Mouse (Mus musculus) myocyte (in vitro differentiated cells): ENCODE measurements at regions not wholly inside any gene's neighbourhood (a gene's known extent, or its start where the extent isn't known, plus 50 kb on each side); places are given as distances from the start of the nearest gene placed in this dataset.

Experiments
- H3K27me3 ChIP-seq: one replicate; pipeline ENCODE4 v1.6.1; 2011; ENCODE audit not compliant: control insufficient read depth, insufficient read depth, insufficient read length
- H3K36me3 ChIP-seq: one replicate; pipeline ENCODE4 v1.6.1; 2011; ENCODE audit not compliant: control insufficient read depth, insufficient read depth
- H3K4me2 ChIP-seq: one replicate; pipeline ENCODE4 v1.6.1; 2011; ENCODE audit warnings: low read depth, control low read depth
- H3K4me3 ChIP-seq: one replicate; pipeline ENCODE4 v1.5.1; 2011; ENCODE audit warnings: mild to moderate bottlenecking, control low read depth, moderate library complexity
- H3K79me2 ChIP-seq: one replicate; pipeline ENCODE4 v1.6.1; 2011; ENCODE audit not compliant: control insufficient read depth, insufficient read depth
- H3ac ChIP-seq: one replicate; pipeline ENCODE4 v1.6.1; 2011; ENCODE audit not compliant: control insufficient read depth, insufficient read length
- CEBPB ChIP-seq: IDR thresholded peaks from 2 replicates; pipeline ENCODE4 v1.6.1; 2011; ENCODE audit warnings: mild to moderate bottlenecking, moderate library complexity; ENCODE audit not compliant: poor library complexity, insufficient read depth, severe bottlenecking
- E2F4 ChIP-seq: IDR thresholded peaks from one replicate; pipeline ENCODE4 v1.6.1; 2011; ENCODE audit warnings: mild to moderate bottlenecking, control low read depth, moderate library complexity; ENCODE audit not compliant: insufficient read depth
- MAX ChIP-seq: IDR thresholded peaks from one replicate; pipeline ENCODE4 v1.6.1; 2011; ENCODE audit warnings: low read depth, mild to moderate bottlenecking, control low read depth
- MYOD1 ChIP-seq, 3 experiments: IDR thresholded peaks; one replicate each; pipeline ENCODE4 v1.6.1; 2011; ENCODE audit warnings: control low read depth in 2 of 3, low read depth in 2 of 3, mild to moderate bottlenecking in 2 of 3, moderate library complexity in 1 of 3; ENCODE audit not compliant: insufficient read length in 2 of 3, control insufficient read depth in 1 of 3
- MYOG ChIP-seq, 3 experiments: IDR thresholded peaks; one replicate each; pipeline ENCODE4 v1.6.1; 2011; ENCODE audit warnings: control low read depth in 2 of 3, low read depth in 2 of 3, mild to moderate bottlenecking in 2 of 3; ENCODE audit not compliant: insufficient read length in 2 of 3, control insufficient read depth in 1 of 3, insufficient read depth in 1 of 3
- POLR2A ChIP-seq: IDR thresholded peaks from one replicate; pipeline ENCODE4 v1.6.1; 2011; ENCODE audit warnings: low read depth, mild to moderate bottlenecking, control low read depth, moderate library complexity; ENCODE audit not compliant: insufficient read length
- POLR2AphosphoS2 ChIP-seq: IDR thresholded peaks from one replicate; pipeline ENCODE4 v1.6.1; 2011; ENCODE audit warnings: low read depth, control low read depth; ENCODE audit not compliant: insufficient read length
- REST ChIP-seq: IDR thresholded peaks from one replicate; pipeline ENCODE4 v1.6.1; 2011; ENCODE audit warnings: mild to moderate bottlenecking, control low read depth, moderate library complexity; ENCODE audit not compliant: insufficient read depth, insufficient read length
- SRF ChIP-seq: IDR thresholded peaks from one replicate; pipeline ENCODE4 v1.6.1; 2011; ENCODE audit warnings: low read depth; ENCODE audit not compliant: control insufficient read depth, insufficient read length
- TCF12 ChIP-seq: IDR thresholded peaks from one replicate; pipeline ENCODE4 v1.6.1; 2011; ENCODE audit warnings: mild to moderate bottlenecking, control low read depth; ENCODE audit not compliant: poor library complexity, insufficient read depth, severe bottlenecking
- TCF3 ChIP-seq: IDR thresholded peaks from one replicate; pipeline ENCODE4 v1.6.1; 2011; ENCODE audit warnings: low read depth, control low read depth; ENCODE audit not compliant: insufficient read length
- USF1 ChIP-seq: IDR thresholded peaks from one replicate; pipeline ENCODE4 v1.6.1; 2011; ENCODE audit warnings: low read depth, mild to moderate bottlenecking, control low read depth, moderate library complexity

DNA sequence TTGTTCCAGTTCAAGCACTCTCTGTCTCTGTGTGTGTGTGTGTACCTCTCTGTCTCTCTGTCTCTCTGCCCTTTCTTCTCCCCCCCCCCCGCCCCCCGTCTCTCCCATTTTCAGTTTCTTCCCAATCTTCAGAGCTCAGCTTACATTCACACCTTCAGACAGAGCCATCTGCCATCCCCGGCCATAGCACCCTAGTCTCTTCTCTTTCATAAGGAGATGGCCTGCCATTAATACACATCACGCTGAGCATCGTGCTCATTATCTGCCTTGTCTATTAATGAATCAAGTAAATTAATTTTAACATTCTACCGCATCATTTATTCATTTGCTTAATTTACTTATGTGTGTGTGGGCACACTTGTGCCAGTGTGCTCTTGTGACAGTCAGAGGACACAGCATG, 573.2 kb downstream of the Bnc2 start:
- no peak for TF ChIP-seq POLR2AphosphoS2
- TF ChIP-seq TCF12 = no peak
- no peak for TF ChIP-seq CEBPB
- TF ChIP-seq POLR2A = no peak
- no peak for TF ChIP-seq REST
- TF ChIP-seq SRF = no peak
- TF ChIP-seq E2F4 = no peak
- TF ChIP-seq USF1 = no peak
- TF ChIP-seq MAX = no peak
- TF ChIP-seq MYOG (IDR thresholded peaks at IDR 0.05; ENCODE audit: control insufficient read depth in 1 of 3, insufficient read depth in 1 of 3, insufficient read length in 2 of 3, low read depth in 2 of 3) = no peak
- no peak for TF ChIP-seq TCF3
- no peak for TF ChIP-seq MYOD1 (IDR thresholded peaks at IDR 0.05; ENCODE audit: control insufficient read depth in 1 of 3, insufficient read length in 2 of 3, low read depth in 2 of 3)
- Histone ChIP-seq H3K36me3 (no peaks in the 10 kb centered on the region), H3K4me2 (no peak overlapping the region), H3K79me2 (no peaks in the 10 kb centered on the region), H3K4me3 (no peak overlapping the region), H3ac (no peak overlapping the region), H3K27me3 (no peaks in the 10 kb centered on the region)

- no peak for TF ChIP-seq POLR2A
- TF ChIP-seq MYOG (IDR thresholded peaks at IDR 0.05; ENCODE audit: control insufficient read depth in 1 of 3, insufficient read depth in 1 of 3, insufficient read length in 2 of 3, low read depth in 2 of 3) = no peak
- TF ChIP-seq SRF = no peak
- TF ChIP-seq CEBPB = 0 out of 2 replicates have a peak, but pooled peaks have one; percentile 32
- TF ChIP-seq MAX = no peak
- no peak for TF ChIP-seq POLR2AphosphoS2
- no peak for TF ChIP-seq REST
These were observed 572.3 kb downstream of the Bnc2 start for GRCm38 (mm10) chr4:84102736-84103135.

GRCm38 (mm10) chr4:84108592-84108991, 566.5 kb downstream of the Bnc2 start:
- Histone ChIP-seq H3K79me2 (no peaks in the 10 kb centered on the region), H3K4me3 (no peak overlapping the region), H3ac (no peak overlapping the region), H3K4me2 (no peak overlapping the region), H3K36me3 (no peaks in the 10 kb centered on the region), H3K27me3 (no peaks in the 10 kb centered on the region)
- TF ChIP-seq POLR2AphosphoS2 (no peak), TCF12 (no peak), CEBPB (no peak), E2F4 (no peak), USF1 (no peak), MYOG (IDR thresholded peaks at IDR 0.05; ENCODE audit: control insufficient read depth in 1 of 3, insufficient read depth in 1 of 3, insufficient read length in 2 of 3, low read depth in 2 of 3) (no peak), MYOD1 (IDR thresholded peaks at IDR 0.05; ENCODE audit: control insufficient read depth in 1 of 3, insufficient read length in 2 of 3, low read depth in 2 of 3) (no peak), TCF3 (no peak), POLR2A (no peak), SRF (no peak), REST (no peak), MAX (no peak)

More at GRCm38 (mm10) chr4:84102736-84103135, 572.3 kb downstream of the Bnc2 start:
- H3K4me3 ChIP-seq = no peak overlapping the region
- no peak overlapping the region for H3K4me2 ChIP-seq
- H3K27me3 ChIP-seq = no peaks in the 10 kb centered on the region
- no peaks in the 10 kb centered on the region for H3K36me3 ChIP-seq
- H3K79me2 ChIP-seq = no peaks in the 10 kb centered on the region
- no peak overlapping the region for H3ac ChIP-seq

DNA sequence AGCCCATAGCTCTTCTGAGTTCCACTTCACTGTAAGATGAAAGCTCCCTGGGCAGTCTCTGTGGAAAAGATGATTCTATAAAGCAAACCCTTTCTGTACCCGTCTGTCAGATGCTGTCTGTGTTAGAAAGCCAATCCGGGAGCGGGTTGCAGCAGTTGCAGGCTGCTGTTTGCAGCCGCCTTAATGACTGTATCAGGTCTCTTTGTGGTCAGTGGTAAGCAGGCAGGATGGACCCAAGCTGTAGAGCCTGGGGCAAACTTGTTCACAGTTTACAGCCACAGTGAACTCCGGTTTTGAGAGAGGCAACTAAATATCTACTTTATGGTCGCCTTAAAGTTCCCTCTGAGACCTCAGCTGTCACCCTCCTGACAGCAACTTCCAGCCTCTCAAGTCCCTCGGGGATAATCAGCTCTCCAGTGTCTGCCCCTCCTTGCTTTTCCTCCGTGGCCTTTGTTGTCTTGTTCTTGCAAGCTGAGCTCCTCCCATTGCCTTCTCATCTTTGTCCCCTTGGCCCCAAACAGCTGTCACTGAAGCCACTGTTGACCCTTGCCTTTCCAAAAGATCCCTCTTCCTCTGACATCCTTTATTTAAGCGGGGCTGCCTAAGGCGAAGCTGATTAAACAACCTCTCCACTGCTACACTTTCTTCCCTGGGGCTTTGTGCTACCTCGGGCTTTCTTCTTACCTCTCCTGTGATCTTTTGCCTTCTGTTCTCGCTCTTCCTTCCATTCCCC, 565.1 kb downstream of the Bnc2 start:
- Histone ChIP-seq H3K4me2 (peak overlapping the region; percentile 65), H3K36me3 (no peaks in the 10 kb centered on the region), H3K27me3 (no peaks in the 10 kb centered on the region), H3ac (no peak overlapping the region), H3K4me3 (no peak overlapping the region), H3K79me2 (no peaks in the 10 kb centered on the region)
- TF ChIP-seq POLR2AphosphoS2 = no peak
- TF ChIP-seq TCF12 = no peak
- TF ChIP-seq TCF3 = no peak
- TF ChIP-seq USF1 = no peak
- peak in 2 of 3 experiments; percentile 48 to 55 for TF ChIP-seq MYOD1 (IDR thresholded peaks at IDR 0.05; ENCODE audit: control insufficient read depth in 1 of 3, insufficient read length in 2 of 3, low read depth in 2 of 3)
- TF ChIP-seq MAX = no peak
- no peak for TF ChIP-seq REST
- TF ChIP-seq POLR2A = no peak
- TF ChIP-seq CEBPB = no peak
- no peak for TF ChIP-seq SRF
- no peak for TF ChIP-seq E2F4
- TF ChIP-seq MYOG (IDR thresholded peaks at IDR 0.05; ENCODE audit: control insufficient read depth in 1 of 3, insufficient read depth in 1 of 3, insufficient read length in 2 of 3, low read depth in 2 of 3) = peak in 1 of 3 experiments; percentile 56
